Mouse (Mus musculus): ENCODE measurements around the gene Myo1c. TPM values are rescaled to one million over a fixed set of nuclear protein-coding genes. Genes with fewer than 3 reads are reported as not detected.

The Myo1c gene
- polyA plus RNA-seq, 1 experiment from 2014 or later, result 85.9 TPM

- Histone ChIP-seq H3K36me3 (ENCODE audit: insufficient read depth, low read length) (peaks cover 41% of the 10 kb centered on the region), H3K4me3 (ENCODE audit: low read length) (no peak overlapping the region), H3K9ac (replicated peaks; ENCODE audit: low read length) (no peak overlapping the region), H3K27me3 (ENCODE audit: insufficient read depth, low read length) (no peaks in the 10 kb centered on the region), H3K27ac (ENCODE audit: low read length) (peak overlapping the region; percentile 70), H3K4me1 (ENCODE audit: insufficient read depth, low read length) (peaks cover 11% of the 10 kb centered on the region), H3K9me3 (ENCODE audit: low read length) (no peaks in the 10 kb centered on the region), H3K4me2 (replicated peaks; ENCODE audit: low read depth, low read length) (no peak overlapping the region)
- ATAC-seq (ENCODE audit: low FRiP score, low TSS enrichment), result no peak
- WGBS, result 69% methylated on average over 2 of the region's 2 CpGs
These were observed 27.5 kb upstream of the Myo1c start for GRCm38 (mm10) chr11:75622588-75623329.

DNA sequence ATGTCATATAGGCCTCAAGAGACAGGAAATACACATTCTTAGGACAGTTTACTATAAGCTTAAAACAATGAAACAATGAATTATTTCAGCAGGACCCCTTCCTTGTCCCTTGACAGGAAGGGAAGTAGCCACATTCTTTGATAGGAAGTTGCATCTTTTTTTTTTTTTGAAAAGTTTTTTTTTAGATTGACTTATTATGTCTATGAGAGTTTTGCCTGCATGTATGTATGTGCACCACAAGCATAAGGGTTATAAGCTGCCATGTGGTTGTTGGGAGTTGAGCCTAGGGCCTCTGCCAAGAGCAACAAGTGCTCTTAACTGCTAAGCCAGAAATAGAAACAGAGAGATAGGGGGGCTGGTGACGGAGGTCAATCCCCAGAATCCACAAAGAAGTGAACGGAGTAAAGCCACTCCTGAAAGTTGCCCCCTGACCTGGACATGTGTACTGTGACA is 26.2 kb upstream of the Myo1c start:
- Histone ChIP-seq H3K9ac (replicated peaks; ENCODE audit: low read length) (0 out of 2 replicates have a peak overlapping the region, but pooled peaks have one; percentile 19), H3K4me3 (ENCODE audit: low read length) (no peak overlapping the region), H3K4me1 (ENCODE audit: insufficient read depth, low read length) (peaks cover 11% of the 10 kb centered on the region), H3K9me3 (ENCODE audit: low read length) (no peaks in the 10 kb centered on the region), H3K36me3 (ENCODE audit: insufficient read depth, low read length) (peaks cover 36% of the 10 kb centered on the region), H3K27me3 (ENCODE audit: insufficient read depth, low read length) (no peaks in the 10 kb centered on the region), H3K4me2 (replicated peaks; ENCODE audit: low read depth, low read length) (no peak overlapping the region), H3K27ac (ENCODE audit: low read length) (peak overlapping the region; percentile 86)
- ATAC-seq (ENCODE audit: low FRiP score, low TSS enrichment), result peak; percentile 57
- WGBS, result 50% methylated on average over 2 of the region's 2 CpGs

DNA sequence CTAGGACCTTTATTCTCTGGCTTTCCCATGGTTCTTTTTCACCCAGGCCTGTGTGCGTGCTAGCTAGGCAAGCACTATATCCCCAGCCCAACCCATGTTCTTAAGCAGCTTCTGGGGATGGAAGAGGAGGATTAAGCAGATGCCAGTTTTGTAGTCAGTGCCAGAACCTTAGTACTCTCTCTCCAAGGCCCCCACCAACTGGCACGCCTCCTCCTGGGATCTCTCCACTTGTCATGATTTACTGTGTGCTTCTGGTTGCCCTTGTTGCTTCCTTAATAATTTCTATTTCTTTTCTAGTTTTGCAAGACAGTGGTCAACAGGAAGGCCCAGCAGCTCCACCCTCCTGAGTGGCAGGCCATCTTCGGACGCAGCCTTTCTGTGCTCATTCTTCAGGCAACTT is 24.5 kb upstream of the Myo1c start:
- peaks cover 21% of the 10 kb centered on the region for H3K4me1 ChIP-seq (ENCODE audit: insufficient read depth, low read length)
- WGBS, result 77% methylated on average over 4 of the region's 4 CpGs
- no peaks in the 10 kb centered on the region for H3K27me3 ChIP-seq (ENCODE audit: insufficient read depth, low read length)
- H3K4me2 ChIP-seq (replicated peaks; ENCODE audit: low read depth, low read length), result no peak overlapping the region
- no peak overlapping the region for H3K9ac ChIP-seq (replicated peaks; ENCODE audit: low read length)
- ATAC-seq (ENCODE audit: low FRiP score, low TSS enrichment), result no peak
- H3K9me3 ChIP-seq (ENCODE audit: low read length), result no peaks in the 10 kb centered on the region
- 0 out of 2 replicates have a peak overlapping the region, but pooled peaks have one; percentile 12 for H3K27ac ChIP-seq (ENCODE audit: low read length)
- peaks cover 20% of the 10 kb centered on the region for H3K36me3 ChIP-seq (ENCODE audit: insufficient read depth, low read length)
- H3K4me3 ChIP-seq (ENCODE audit: low read length), result no peak overlapping the region

DNA sequence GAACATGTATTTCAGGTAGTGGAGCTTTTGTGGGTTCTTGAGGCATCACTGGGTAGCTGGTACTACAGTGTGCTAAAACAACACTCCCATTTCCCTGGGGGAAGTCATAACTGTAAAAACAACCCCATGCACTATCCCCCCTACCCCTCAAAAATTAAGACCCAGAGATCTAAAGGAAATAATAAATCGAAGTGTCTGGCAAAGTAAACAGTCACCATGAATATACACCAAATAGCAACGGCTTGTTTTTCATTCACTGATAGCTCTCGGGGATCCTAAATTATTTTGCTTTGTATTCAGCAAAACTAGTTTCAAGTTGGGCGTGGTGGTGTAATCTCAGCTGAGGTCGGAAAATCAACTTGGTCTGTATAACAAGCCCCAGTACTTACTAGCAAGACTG is 20.2 kb upstream of the Myo1c start:
- ATAC-seq (ENCODE audit: low FRiP score, low TSS enrichment), result no peak
- H3K27me3 ChIP-seq (ENCODE audit: insufficient read depth, low read length), result no peaks in the 10 kb centered on the region
- H3K27ac ChIP-seq (ENCODE audit: low read length), result peak overlapping the region; percentile 88
- H3K36me3 ChIP-seq (ENCODE audit: insufficient read depth, low read length), result peaks cover 20% of the 10 kb centered on the region
- H3K4me2 ChIP-seq (replicated peaks; ENCODE audit: low read depth, low read length), result peak overlapping the region; percentile 78
- peak overlapping the region; percentile 77 for H3K9ac ChIP-seq (replicated peaks; ENCODE audit: low read length)
- H3K4me3 ChIP-seq (ENCODE audit: low read length), result peak overlapping the region; percentile 62
- no peaks in the 10 kb centered on the region for H3K9me3 ChIP-seq (ENCODE audit: low read length)
- peaks cover 31% of the 10 kb centered on the region for H3K4me1 ChIP-seq (ENCODE audit: insufficient read depth, low read length)
- WGBS, result 7% methylated on average over 5 of the region's 5 CpGs

DNA sequence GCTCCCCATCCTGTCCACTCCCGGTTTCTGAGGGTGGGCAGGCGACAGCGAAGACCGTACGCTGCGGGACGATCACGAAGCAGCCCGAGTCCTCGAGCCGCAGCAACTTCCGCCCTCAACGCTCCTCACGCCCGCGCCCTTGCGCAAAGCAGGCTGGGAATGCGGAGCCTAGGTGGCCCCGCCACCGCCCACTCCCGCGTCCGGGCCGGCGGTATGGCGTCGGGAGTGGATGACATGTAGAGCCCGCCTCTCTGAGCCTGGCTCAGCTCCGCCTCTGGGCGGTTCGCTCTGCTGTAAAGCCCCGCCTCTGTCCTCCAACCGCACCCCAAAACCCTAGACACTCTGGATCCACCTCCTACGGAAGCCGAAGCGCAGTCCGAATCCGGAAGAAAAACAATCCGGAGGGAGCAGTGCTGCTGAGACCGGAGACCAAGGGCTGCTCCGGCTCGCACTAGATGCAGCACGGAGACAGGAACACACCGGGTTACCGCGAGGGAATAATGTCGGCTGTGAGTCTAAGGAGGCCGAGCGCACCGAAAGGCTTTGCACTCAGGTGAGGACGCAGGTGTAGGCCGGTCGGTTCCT is 19.6 kb upstream of the Myo1c start, which contains the start of gene Inpp5k:
Gene Inpp5k (plus strand): TSS at position 344 of the 585 bp plus-strand sequence.
- H3K36me3 ChIP-seq (ENCODE audit: insufficient read depth, low read length), result peaks cover 16% of the 10 kb centered on the region
- under 1% methylated on average over 53 of the region's 53 CpGs for WGBS
- H3K27ac ChIP-seq (ENCODE audit: low read length), result peak within 1 kb of the TSS; percentile 88
- peak within 1 kb of the TSS; percentile 78 for H3K4me2 ChIP-seq (replicated peaks; ENCODE audit: low read depth, low read length)
- peak within 1 kb of the TSS; percentile 62 for H3K4me3 ChIP-seq (ENCODE audit: low read length)
- peak within 1 kb of the TSS; percentile 77 for H3K9ac ChIP-seq (replicated peaks; ENCODE audit: low read length)
- H3K4me1 ChIP-seq (ENCODE audit: insufficient read depth, low read length), result peaks cover 36% of the 10 kb centered on the region
- ATAC-seq (ENCODE audit: low FRiP score, low TSS enrichment), result peak; percentile 99
- no peaks in the 10 kb centered on the region for H3K27me3 ChIP-seq (ENCODE audit: insufficient read depth, low read length)
- no peaks in the 10 kb centered on the region for H3K9me3 ChIP-seq (ENCODE audit: low read length)

DNA sequence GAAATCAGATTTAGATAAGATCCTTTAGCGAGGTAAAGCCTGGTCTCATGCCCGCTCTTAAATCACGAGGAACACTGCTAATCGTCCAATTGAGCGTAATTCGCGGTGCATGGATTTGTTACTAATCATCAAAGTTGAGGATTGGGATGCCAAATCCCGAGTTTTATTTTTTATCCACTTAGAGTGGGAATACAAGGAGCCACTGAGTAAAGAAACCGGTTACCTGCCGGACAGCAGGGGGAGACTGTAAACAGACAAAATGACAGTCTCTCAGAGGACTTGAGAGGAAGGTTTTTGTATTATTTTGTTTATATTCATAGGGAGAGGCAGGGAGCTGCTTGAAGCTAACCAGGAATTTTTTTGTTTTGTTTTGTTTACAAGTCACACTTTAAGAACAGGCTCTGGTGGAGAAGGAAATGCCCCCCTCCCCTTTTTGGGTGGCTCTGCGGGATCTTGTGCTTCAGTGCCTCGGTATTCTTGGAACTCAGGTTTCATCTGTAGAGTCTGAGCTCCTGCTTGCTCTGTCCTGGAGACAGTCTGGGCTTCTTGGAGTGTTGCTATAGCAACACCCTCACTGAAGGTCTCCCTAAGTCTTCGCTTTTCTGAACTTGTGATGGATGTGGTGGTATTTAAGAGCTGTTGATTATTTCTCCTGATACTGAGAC is 18.6 kb upstream of the Myo1c start:
- peaks cover 36% of the 10 kb centered on the region for H3K4me1 ChIP-seq (ENCODE audit: insufficient read depth, low read length)
- ATAC-seq (ENCODE audit: low FRiP score, low TSS enrichment), result no peak
- no peaks in the 10 kb centered on the region for H3K27me3 ChIP-seq (ENCODE audit: insufficient read depth, low read length)
- H3K4me2 ChIP-seq (replicated peaks; ENCODE audit: low read depth, low read length), result peak overlapping the region; percentile 78
- H3K27ac ChIP-seq (ENCODE audit: low read length), result peak overlapping the region; percentile 48; the same call in 1 of the 2 replicates
- WGBS, result 6% methylated on average over 13 of the region's 13 CpGs
- peak overlapping the region; percentile 65 for H3K9ac ChIP-seq (replicated peaks; ENCODE audit: low read length)
- peaks cover 8% of the 10 kb centered on the region for H3K36me3 ChIP-seq (ENCODE audit: insufficient read depth, low read length)
- no peaks in the 10 kb centered on the region for H3K9me3 ChIP-seq (ENCODE audit: low read length)
- H3K4me3 ChIP-seq (ENCODE audit: low read length), result peak overlapping the region; percentile 62

DNA sequence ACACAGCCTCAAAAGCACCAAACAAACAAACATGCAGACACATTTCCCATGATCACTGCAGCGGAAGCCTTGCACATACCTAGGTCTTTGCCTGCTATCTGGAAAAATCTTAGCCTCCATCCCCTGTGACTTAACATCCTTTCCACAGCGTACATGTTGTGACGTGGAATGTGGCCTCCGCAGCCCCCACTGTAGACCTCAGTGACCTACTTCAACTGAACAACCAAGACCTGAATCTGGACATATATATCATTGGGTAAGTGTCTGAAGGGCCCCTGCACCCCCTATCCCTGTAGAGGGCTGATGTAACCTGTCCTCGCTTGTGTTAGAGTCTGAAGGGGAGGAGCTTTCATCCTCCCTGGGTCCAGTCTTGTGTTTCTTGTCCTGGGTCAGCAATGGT is 17.4 kb upstream of the Myo1c start:
- Histone ChIP-seq H3K27ac (ENCODE audit: low read length) (no peak overlapping the region), H3K9ac (replicated peaks; ENCODE audit: low read length) (no peak overlapping the region), H3K9me3 (ENCODE audit: low read length) (no peaks in the 10 kb centered on the region), H3K27me3 (ENCODE audit: insufficient read depth, low read length) (no peaks in the 10 kb centered on the region), H3K36me3 (ENCODE audit: insufficient read depth, low read length) (no peaks in the 10 kb centered on the region), H3K4me2 (replicated peaks; ENCODE audit: low read depth, low read length) (no peak overlapping the region), H3K4me3 (ENCODE audit: low read length) (no peak overlapping the region), H3K4me1 (ENCODE audit: insufficient read depth, low read length) (peaks cover 36% of the 10 kb centered on the region)
- WGBS, result 79% methylated on average over 5 of the region's 5 CpGs
- ATAC-seq (ENCODE audit: low FRiP score, low TSS enrichment), result no peak

DNA sequence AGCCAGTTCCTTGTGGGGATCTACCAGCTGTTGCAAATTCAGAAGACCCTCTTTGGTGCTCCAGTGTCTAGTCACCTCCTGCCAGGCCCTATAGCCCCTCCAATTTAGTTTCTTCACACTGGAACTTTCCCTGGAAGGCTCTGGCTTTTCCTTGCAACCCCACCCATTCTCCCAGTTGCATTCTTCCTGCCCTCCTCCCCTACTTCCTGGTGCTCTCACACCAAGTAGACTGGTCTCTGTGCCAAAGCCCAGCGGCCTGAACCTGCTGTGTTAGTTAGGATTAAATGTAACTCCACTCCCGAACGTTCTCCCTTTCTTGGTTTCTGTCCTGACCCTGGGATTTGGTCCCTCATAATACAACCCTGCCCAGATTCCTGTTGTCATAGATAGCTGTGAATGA is 15.5 kb upstream of the Myo1c start:
- peak overlapping the region; percentile 13; the same call in 1 of the 2 replicates for H3K27ac ChIP-seq (ENCODE audit: low read length)
- peaks cover 30% of the 10 kb centered on the region for H3K4me1 ChIP-seq (ENCODE audit: insufficient read depth, low read length)
- H3K27me3 ChIP-seq (ENCODE audit: insufficient read depth, low read length), result no peaks in the 10 kb centered on the region
- no peaks in the 10 kb centered on the region for H3K9me3 ChIP-seq (ENCODE audit: low read length)
- 0 out of 2 replicates have a peak overlapping the region, but pooled peaks have one; percentile 13 for H3K9ac ChIP-seq (replicated peaks; ENCODE audit: low read length)
- ATAC-seq (ENCODE audit: low FRiP score, low TSS enrichment), result no peak
- WGBS, result 63% methylated on average over 3 of the region's 3 CpGs
- H3K36me3 ChIP-seq (ENCODE audit: insufficient read depth, low read length), result no peaks in the 10 kb centered on the region
- H3K4me2 ChIP-seq (replicated peaks; ENCODE audit: low read depth, low read length), result no peak overlapping the region
- H3K4me3 ChIP-seq (ENCODE audit: low read length), result no peak overlapping the region

- WGBS, result 33% methylated on average over 11 of the region's 11 CpGs
- Histone ChIP-seq H3K9me3 (ENCODE audit: low read length) (no peaks in the 10 kb centered on the region), H3K4me2 (replicated peaks; ENCODE audit: low read depth, low read length) (no peak overlapping the region), H3K9ac (replicated peaks; ENCODE audit: low read length) (no peak overlapping the region), H3K4me3 (ENCODE audit: low read length) (no peak overlapping the region), H3K4me1 (ENCODE audit: insufficient read depth, low read length) (peaks cover 26% of the 10 kb centered on the region), H3K27me3 (ENCODE audit: insufficient read depth, low read length) (no peaks in the 10 kb centered on the region), H3K27ac (ENCODE audit: low read length) (peak overlapping the region; percentile 13; the same call in 1 of the 2 replicates), H3K36me3 (ENCODE audit: insufficient read depth, low read length) (no peaks in the 10 kb centered on the region)
- no peak for ATAC-seq (ENCODE audit: low FRiP score, low TSS enrichment)
These were observed 15.0 kb upstream of the Myo1c start for GRCm38 (mm10) chr11:75635315-75635714.

All from kidney, embryonic 16.5 days (tissue).